Mouse (Mus musculus) bone marrow, adult 2 months (tissue): Measurements from ENCODE around the gene Spata9.

Experiments used
- CTCF ChIP-seq: fragments of 200-500 bp; IDR thresholded peaks from 2 replicates; pipeline ENCODE4 v1.5.1; 2011; ENCODE audit warnings: low read length, control low read depth; ENCODE audit not compliant: control insufficient read depth, insufficient read depth
- POLR2A ChIP-seq: fragments of 200-500 bp; IDR thresholded peaks from 2 replicates; pipeline ENCODE4 v1.6.1; 2011; ENCODE audit warnings: low read depth, mild to moderate bottlenecking, control low read depth, low read length, borderline replicate concordance; ENCODE audit not compliant: control insufficient read depth

DNA sequence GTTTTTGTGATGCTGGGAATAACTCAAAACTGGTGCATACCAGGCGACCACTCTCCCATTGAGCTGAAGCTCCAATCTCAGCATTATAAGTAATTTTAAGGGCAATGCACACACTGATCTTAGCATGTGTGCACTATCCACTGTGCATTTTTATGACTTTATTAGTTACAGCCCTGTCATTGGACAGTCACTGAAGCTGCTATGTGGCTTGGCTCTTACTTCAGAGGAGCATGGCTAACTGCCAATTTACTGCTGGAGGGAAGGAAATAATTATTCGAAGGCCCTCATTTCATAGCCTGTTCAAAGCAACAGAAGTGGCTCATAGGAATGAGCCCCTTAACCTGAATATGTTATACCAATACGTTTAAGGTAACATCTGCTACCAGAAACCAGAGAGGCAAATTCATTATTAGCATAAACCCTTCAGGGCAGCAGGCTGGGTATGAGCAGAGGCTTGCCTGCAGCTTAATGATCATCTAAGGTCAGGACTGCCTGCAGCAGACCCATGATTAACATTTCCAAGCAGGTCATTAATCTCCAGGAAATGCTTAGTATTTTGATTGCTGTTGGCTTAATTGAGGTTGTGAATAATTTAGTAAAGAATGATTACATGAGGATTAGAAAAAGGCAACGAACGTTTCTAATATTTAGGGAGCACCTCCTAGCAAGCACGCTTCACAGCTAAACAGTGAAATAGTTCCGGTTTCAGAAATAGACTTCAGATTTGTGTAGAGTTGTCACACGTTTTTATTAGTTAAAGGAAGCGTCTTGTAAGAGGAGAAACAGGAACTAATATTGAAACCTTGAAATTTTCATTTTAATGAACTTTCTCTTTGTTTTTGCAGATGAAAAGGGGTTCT lies 25.4 kb downstream of the Spata9 start:
- TF ChIP-seq CTCF (no peak), POLR2A (no peak)
